In the genomic region with DNA sequence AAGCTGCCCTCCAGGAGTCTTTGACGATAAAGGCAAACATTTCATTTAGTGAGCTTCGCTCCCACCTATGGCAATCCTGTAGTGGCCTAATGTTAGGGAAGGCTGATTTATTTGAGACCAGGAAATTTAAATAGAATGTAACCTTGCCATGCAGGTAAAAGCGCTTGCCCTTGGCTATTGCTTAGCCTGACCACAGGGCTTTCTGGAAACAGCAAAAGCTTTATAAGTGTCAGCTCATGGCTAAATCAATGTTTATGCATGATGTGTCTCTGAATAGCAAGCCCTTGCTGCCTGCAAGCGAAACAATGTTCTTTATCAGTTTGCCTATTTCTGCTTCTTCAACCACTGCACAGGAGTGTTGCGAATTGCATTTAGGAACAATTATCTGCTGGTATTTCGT, we compare ENCODE assay signal across 27 mouse cellular contexts.
A peak's percentile ranks its signal among the peaks of the same experiment; 100 is the strongest.
DNase-seq lines count a peak whose midpoint lies in the region; ATAC-seq and TF ChIP-seq lines count a peak whose summit lies in the region.
"Had no signal": no experiment of that assay in that cellular context is flagged by ENCODE, and none has a peak within 500 bp of the region (broad histone marks: within the 10 kb centered on the region; RNA-seq: fewer than 3 reads in every experiment).

No protein-coding gene starts in this region.

- WGBS in neural tube, embryonic 13.5 days, result 38% methylated on average over 6 of the region's 6 CpGs
- WGBS in neural tube, embryonic 15.5 days, result 37% methylated on average over 6 of the region's 6 CpGs
- WGBS in hindbrain, embryonic 14.5 days, result 24% methylated on average over 6 of the region's 6 CpGs
- WGBS in midbrain, embryonic 14.5 days, result 13% methylated on average over 6 of the region's 6 CpGs

- no peaks in the 10 kb centered on the region for H3K27me3 ChIP-seq in neural tube, embryonic 13.5 days
- H3K27me3 ChIP-seq in neural tube, embryonic 15.5 days (replicated peaks), result no peaks in the 10 kb centered on the region
- no peaks in the 10 kb centered on the region for H3K27me3 ChIP-seq in hindbrain, embryonic 14.5 days (ENCODE audit: control insufficient read depth, insufficient read depth, low read length)
- H3K27me3 ChIP-seq in midbrain, embryonic 14.5 days (ENCODE audit: control insufficient read depth, insufficient read depth, low read length), result no peaks in the 10 kb centered on the region
- H3K27me3 ChIP-seq: embryonic facial prominence, embryonic 15.5 days; hindbrain, embryonic 15.5 days; intestine, embryonic 15.5 days; liver, embryonic 12.5 days had no signal

- H3K9ac ChIP-seq in neural tube, embryonic 13.5 days, result no peak overlapping the region
- H3K9ac ChIP-seq in neural tube, embryonic 15.5 days (replicated peaks), result no peak overlapping the region
- no peak overlapping the region for H3K9ac ChIP-seq in hindbrain, embryonic 14.5 days
- H3K9ac ChIP-seq in midbrain, embryonic 14.5 days (replicated peaks; ENCODE audit: low read length), result no peak overlapping the region
- H3K9ac ChIP-seq: embryonic facial prominence, embryonic 15.5 days; hindbrain, embryonic 15.5 days; intestine, embryonic 15.5 days; liver, embryonic 12.5 days; liver, postnatal 0 days had no signal

- 0 out of 2 replicates have a peak overlapping the region, but pooled peaks have one; percentile 14 for H3K27ac ChIP-seq in neural tube, embryonic 13.5 days (replicated peaks)
- no peak overlapping the region for H3K27ac ChIP-seq in neural tube, embryonic 15.5 days (replicated peaks)
- H3K27ac ChIP-seq in hindbrain, embryonic 14.5 days, result peak overlapping the region; percentile 15; the same call in 1 of the 2 replicates
- peak overlapping the region; percentile 63; the same call in 1 of the 2 replicates for H3K27ac ChIP-seq in midbrain, embryonic 14.5 days (replicated peaks; ENCODE audit: low read depth, low read length)
- H3K27ac ChIP-seq in gastrocnemius, adult 2 months, result no peak overlapping the region
- H3K27ac ChIP-seq: embryonic facial prominence, embryonic 10.5 days; embryonic facial prominence, embryonic 15.5 days; hindbrain, embryonic 15.5 days; intestine, embryonic 15.5 days; layer of hippocampus, adult 2 months; liver, embryonic 12.5 days had no signal

- intact Hi-C loops in gastrocnemius, adult 2 months (cut with DNase I), result no loop called here
- intact Hi-C loops in heart, postnatal 14 days (cut with DNase I), result no loop called here

- H3K4me2 ChIP-seq in neural tube, embryonic 13.5 days, result no peak overlapping the region
- no peak overlapping the region for H3K4me2 ChIP-seq in neural tube, embryonic 15.5 days
- H3K4me2 ChIP-seq in hindbrain, embryonic 14.5 days (replicated peaks), result no peak overlapping the region
- H3K4me2 ChIP-seq in midbrain, embryonic 14.5 days (ENCODE audit: low read length), result 0 out of 2 replicates have a peak overlapping the region, but pooled peaks have one; percentile 11
- H3K4me2 ChIP-seq: embryonic facial prominence, embryonic 15.5 days; heart, embryonic 11.5 days; hindbrain, embryonic 15.5 days; intestine, embryonic 15.5 days; liver, embryonic 12.5 days had no signal

- no peak for TF ChIP-seq CTCF in gastrocnemius, adult 2 months (IDR thresholded peaks at IDR 0.05)

- ATAC-seq in neural tube, embryonic 13.5 days (ENCODE audit: low read depth), result no peak
- no peak for ATAC-seq in neural tube, embryonic 15.5 days (ENCODE audit: low FRiP score)
- no peak for ATAC-seq in hindbrain, embryonic 14.5 days (ENCODE audit: low FRiP score)
- no peak for ATAC-seq in midbrain, embryonic 14.5 days (ENCODE audit: low FRiP score, low TSS enrichment)
- ATAC-seq: CD4-positive, CD25-positive, alpha-beta regulatory T cell, adult 4 months; intestine, embryonic 15.5 days; liver, embryonic 12.5 days; liver, postnatal 0 days had no signal

- no peak overlapping the region for H3K4me3 ChIP-seq in neural tube, embryonic 13.5 days
- no peak overlapping the region for H3K4me3 ChIP-seq in neural tube, embryonic 15.5 days (replicated peaks)
- no peak overlapping the region for H3K4me3 ChIP-seq in hindbrain, embryonic 14.5 days (replicated peaks; ENCODE audit: low read length)
- no peak overlapping the region for H3K4me3 ChIP-seq in midbrain, embryonic 14.5 days (replicated peaks; ENCODE audit: low read depth, low read length)
- H3K4me3 ChIP-seq in gastrocnemius, adult 2 months, result no peak overlapping the region
- H3K4me3 ChIP-seq: embryonic facial prominence, embryonic 10.5 days; embryonic facial prominence, embryonic 15.5 days; hindbrain, embryonic 15.5 days; intestine, embryonic 15.5 days; layer of hippocampus, adult 2 months; liver, embryonic 12.5 days had no signal

- DNase-seq in hindbrain, embryonic 14.5 days (ENCODE audit: low spot score), result no peak
- DNase-seq in midbrain, embryonic 14.5 days, result peak; percentile 58
- DNase-seq in T-cell, adult 2 months (ENCODE audit: low spot score), result no peak
- no peak for DNase-seq in gastrocnemius, adult 2 months
- no peak for DNase-seq in heart, postnatal 14 days
- DNase-seq: adrenal gland, adult 2 months; cerebellum, adult 8-10 months; cerebellum, postnatal 25 days; gastrocnemius, postnatal 36 days; heart, adult 18-20 months; kidney, adult 2 months; kidney, postnatal 36 days; left cerebral cortex, postnatal 4 days; liver, postnatal 0 days; lung, postnatal 36 days; thymus, adult 2 months; thymus, postnatal 36 days had no signal

- H3K36me3 ChIP-seq in neural tube, embryonic 13.5 days, result no peaks in the 10 kb centered on the region
- H3K36me3 ChIP-seq in neural tube, embryonic 15.5 days, result no peaks in the 10 kb centered on the region
- H3K36me3 ChIP-seq in hindbrain, embryonic 14.5 days (replicated peaks; ENCODE audit: control insufficient read depth, insufficient read depth), result no peaks in the 10 kb centered on the region
- H3K36me3 ChIP-seq in midbrain, embryonic 14.5 days (ENCODE audit: control insufficient read depth, insufficient read depth, low read length), result no peaks in the 10 kb centered on the region
- H3K36me3 ChIP-seq: embryonic facial prominence, embryonic 10.5 days; embryonic facial prominence, embryonic 15.5 days; hindbrain, embryonic 15.5 days; intestine, embryonic 15.5 days; liver, embryonic 12.5 days had no signal

- H3K9me3 ChIP-seq in neural tube, embryonic 13.5 days, result no peaks in the 10 kb centered on the region
- H3K9me3 ChIP-seq in neural tube, embryonic 15.5 days (replicated peaks), result no peaks in the 10 kb centered on the region
- H3K9me3 ChIP-seq in hindbrain, embryonic 14.5 days (ENCODE audit: control insufficient read depth, low read length), result no peaks in the 10 kb centered on the region
- no peaks in the 10 kb centered on the region for H3K9me3 ChIP-seq in midbrain, embryonic 14.5 days (ENCODE audit: control insufficient read depth, low read length)
- H3K9me3 ChIP-seq: embryonic facial prominence, embryonic 10.5 days; embryonic facial prominence, embryonic 15.5 days; hindbrain, embryonic 15.5 days; intestine, embryonic 15.5 days; liver, embryonic 12.5 days had no signal

- H3K4me1 ChIP-seq in neural tube, embryonic 13.5 days (replicated peaks), result peaks cover 22% of the 10 kb centered on the region
- peaks cover 19% of the 10 kb centered on the region for H3K4me1 ChIP-seq in neural tube, embryonic 15.5 days
- H3K4me1 ChIP-seq in hindbrain, embryonic 14.5 days (replicated peaks; ENCODE audit: control insufficient read depth, insufficient read depth, low read length), result peaks cover 20% of the 10 kb centered on the region
- H3K4me1 ChIP-seq in midbrain, embryonic 14.5 days (ENCODE audit: control insufficient read depth, insufficient read depth, low read length), result peaks cover 15% of the 10 kb centered on the region
- H3K4me1 ChIP-seq: embryonic facial prominence, embryonic 15.5 days; intestine, embryonic 15.5 days; liver, embryonic 12.5 days had no signal

Comparison
In these comparisons a context has a peak if more than half of its experiments do, and no peak if none do; other contexts are left out.
1. H3K27ac ChIP-seq: peak in neural tube, embryonic 13.5 days (single experiment), hindbrain, embryonic 14.5 days (single experiment) and midbrain, embryonic 14.5 days (single experiment); none in neural tube, embryonic 15.5 days (single experiment) and gastrocnemius, adult 2 months (single experiment).